Comparison of ENCODE assay signal across 13 mouse cellular contexts in genomic region chr2:137357181-137357738, GRCm38 (mm10).
DNase-seq lines count a peak whose midpoint lies in the region; ATAC-seq lines count a peak whose summit lies in the region.
"Had no signal": no experiment of that assay in that cellular context is flagged by ENCODE, and none has a peak within 500 bp of the region (broad histone marks: within the 10 kb centered on the region; RNA-seq: fewer than 3 reads in every experiment).

No protein-coding gene starts in this region.

- no peak overlapping the region for H3K4me3 ChIP-seq in forebrain, embryonic 14.5 days (ENCODE audit: low read depth, low read length)
- H3K4me3 ChIP-seq in forebrain, embryonic 13.5 days, result no peak overlapping the region
- H3K4me3 ChIP-seq in kidney, embryonic 14.5 days (ENCODE audit: low read length), result no peak overlapping the region
- no peak overlapping the region for H3K4me3 ChIP-seq in heart, embryonic 11.5 days (ENCODE audit: low read depth, low read length)
- peak overlapping the region; percentile 27 for H3K4me3 ChIP-seq in lung, embryonic 16.5 days (ENCODE audit: low read length)
- H3K4me3 ChIP-seq: embryonic facial prominence, embryonic 12.5 days; midbrain, embryonic 12.5 days had no signal

- no peaks in the 10 kb centered on the region for H3K27me3 ChIP-seq in forebrain, embryonic 14.5 days (replicated peaks; ENCODE audit: control insufficient read depth, insufficient read depth, low read length)
- H3K27me3 ChIP-seq in forebrain, embryonic 13.5 days, result no peaks in the 10 kb centered on the region
- no peaks in the 10 kb centered on the region for H3K27me3 ChIP-seq in kidney, embryonic 14.5 days (ENCODE audit: control insufficient read depth, insufficient read depth, low read length)
- no peaks in the 10 kb centered on the region for H3K27me3 ChIP-seq in heart, embryonic 11.5 days (ENCODE audit: control insufficient read depth, insufficient read depth, low read length)
- no peaks in the 10 kb centered on the region for H3K27me3 ChIP-seq in lung, embryonic 16.5 days (ENCODE audit: control insufficient read depth, insufficient read depth, low read depth, low read length)
- H3K27me3 ChIP-seq: embryonic facial prominence, embryonic 12.5 days; midbrain, embryonic 12.5 days had no signal

- no peak overlapping the region for H3K4me2 ChIP-seq in forebrain, embryonic 14.5 days (ENCODE audit: low read length)
- no peak overlapping the region for H3K4me2 ChIP-seq in forebrain, embryonic 13.5 days
- no peak overlapping the region for H3K4me2 ChIP-seq in kidney, embryonic 14.5 days (replicated peaks; ENCODE audit: low read depth, low read length)
- peak overlapping the region; percentile 18; the same call in 1 of the 2 replicates for H3K4me2 ChIP-seq in heart, embryonic 11.5 days
- peak overlapping the region; percentile 45 for H3K4me2 ChIP-seq in lung, embryonic 16.5 days (ENCODE audit: low read depth, low read length)
- H3K4me2 ChIP-seq: embryonic facial prominence, embryonic 12.5 days; midbrain, embryonic 12.5 days had no signal

- H3K27ac ChIP-seq in forebrain, embryonic 14.5 days (ENCODE audit: low read depth, low read length), result no peak overlapping the region
- H3K27ac ChIP-seq in forebrain, embryonic 13.5 days, result no peak overlapping the region
- H3K27ac ChIP-seq in kidney, embryonic 14.5 days (ENCODE audit: low read depth, low read length), result no peak overlapping the region
- H3K27ac ChIP-seq in heart, embryonic 11.5 days (ENCODE audit: low read depth, low read length), result no peak overlapping the region
- H3K27ac ChIP-seq in lung, embryonic 16.5 days (ENCODE audit: low read length), result 0 out of 2 replicates have a peak overlapping the region, but pooled peaks have one; percentile 46
- H3K27ac ChIP-seq: embryonic facial prominence, embryonic 12.5 days; midbrain, embryonic 12.5 days had no signal

- H3K4me1 ChIP-seq in forebrain, embryonic 14.5 days (ENCODE audit: control insufficient read depth, insufficient read depth, low read length), result no peaks in the 10 kb centered on the region
- H3K4me1 ChIP-seq in forebrain, embryonic 13.5 days, result no peaks in the 10 kb centered on the region
- H3K4me1 ChIP-seq in kidney, embryonic 14.5 days (ENCODE audit: control insufficient read depth, insufficient read depth, low read length), result no peaks in the 10 kb centered on the region
- H3K4me1 ChIP-seq in heart, embryonic 11.5 days (ENCODE audit: control insufficient read depth, insufficient read depth, low read length), result no peaks in the 10 kb centered on the region
- peaks cover 6% of the 10 kb centered on the region; the same call in 1 of the 2 replicates for H3K4me1 ChIP-seq in lung, embryonic 16.5 days (replicated peaks; ENCODE audit: control insufficient read depth, insufficient read depth, low read length)
- H3K4me1 ChIP-seq: embryonic facial prominence, embryonic 12.5 days; midbrain, embryonic 12.5 days had no signal

- 72% methylated on average over 13 of the region's 13 CpGs for WGBS in forebrain, embryonic 14.5 days
- WGBS in forebrain, embryonic 13.5 days, result 74% methylated on average over 13 of the region's 13 CpGs
- WGBS in kidney, embryonic 14.5 days, result 59% methylated on average over 13 of the region's 13 CpGs
- WGBS in heart, embryonic 11.5 days (ENCODE audit: insufficient replicate concordance), result 71% methylated on average over 13 of the region's 13 CpGs
- WGBS in lung, embryonic 16.5 days, result 35% methylated on average over 13 of the region's 13 CpGs

- no peak overlapping the region for H3K9ac ChIP-seq in forebrain, embryonic 14.5 days (ENCODE audit: low read length)
- H3K9ac ChIP-seq in forebrain, embryonic 13.5 days, result no peak overlapping the region
- H3K9ac ChIP-seq in kidney, embryonic 14.5 days (ENCODE audit: low read depth, low read length), result no peak overlapping the region
- no peak overlapping the region for H3K9ac ChIP-seq in heart, embryonic 11.5 days (ENCODE audit: low read depth, low read length)
- H3K9ac ChIP-seq in lung, embryonic 16.5 days (ENCODE audit: low read length), result no peak overlapping the region; the same call in 1 of the 2 replicates
- H3K9ac ChIP-seq: embryonic facial prominence, embryonic 12.5 days; midbrain, embryonic 12.5 days had no signal

- H3K36me3 ChIP-seq in forebrain, embryonic 14.5 days (ENCODE audit: control insufficient read depth, insufficient read depth, low read length), result no peaks in the 10 kb centered on the region
- no peaks in the 10 kb centered on the region for H3K36me3 ChIP-seq in forebrain, embryonic 13.5 days (ENCODE audit: poor library complexity, severe bottlenecking)
- H3K36me3 ChIP-seq in kidney, embryonic 14.5 days (ENCODE audit: control insufficient read depth, insufficient read depth, low read length), result no peaks in the 10 kb centered on the region
- no peaks in the 10 kb centered on the region for H3K36me3 ChIP-seq in heart, embryonic 11.5 days (ENCODE audit: control insufficient read depth, insufficient read depth, low read length)
- H3K36me3 ChIP-seq in lung, embryonic 16.5 days (ENCODE audit: control insufficient read depth, insufficient read depth, low read length), result no peaks in the 10 kb centered on the region
- H3K36me3 ChIP-seq: embryonic facial prominence, embryonic 12.5 days; G1E; midbrain, embryonic 12.5 days had no signal

- ATAC-seq in forebrain, embryonic 14.5 days, result no peak
- ATAC-seq in forebrain, embryonic 13.5 days, result no peak
- no peak for ATAC-seq in kidney, embryonic 14.5 days (ENCODE audit: low FRiP score, low TSS enrichment)
- ATAC-seq in heart, embryonic 11.5 days (replicated peaks; ENCODE audit: insufficient number of reproducible peaks, low FRiP score, low TSS enrichment), result no peak
- peak; percentile 57; the same call in 1 of the 2 replicates for ATAC-seq in lung, embryonic 16.5 days (ENCODE audit: low read depth)
- ATAC-seq: inflammation-experienced regulatory T-cells, adult 6 months had no signal

- peak; percentile 31 for DNase-seq in forebrain, embryonic 14.5 days (ENCODE audit: low spot score)
- peak; percentile 10 for DNase-seq in kidney, postnatal 10 days
- DNase-seq in thymus, adult 18-20 months, result no peak
- DNase-seq in B cell, adult 2 months, result no peak
- DNase-seq: cerebellum, adult 11-12 months had no signal

- H3K9me3 ChIP-seq in forebrain, embryonic 14.5 days (replicated peaks; ENCODE audit: control insufficient read depth, low read length), result no peaks in the 10 kb centered on the region
- no peaks in the 10 kb centered on the region for H3K9me3 ChIP-seq in forebrain, embryonic 13.5 days (replicated peaks)
- no peaks in the 10 kb centered on the region for H3K9me3 ChIP-seq in kidney, embryonic 14.5 days (ENCODE audit: control insufficient read depth, low read length)
- no peaks in the 10 kb centered on the region for H3K9me3 ChIP-seq in heart, embryonic 11.5 days (replicated peaks; ENCODE audit: control insufficient read depth, low read length)
- H3K9me3 ChIP-seq in lung, embryonic 16.5 days (ENCODE audit: control insufficient read depth, low read length), result no peaks in the 10 kb centered on the region
- H3K9me3 ChIP-seq: embryonic facial prominence, embryonic 12.5 days; midbrain, embryonic 12.5 days had no signal

Comparison
In these comparisons a context has a peak if more than half of its experiments do, and no peak if none do; other contexts are left out.
1. DNase-seq: peak in forebrain, embryonic 14.5 days (single experiment) and kidney, postnatal 10 days (single experiment); none in thymus, adult 18-20 months (0 of 2) and B cell, adult 2 months (0 of 2).
2. H3K4me2 ChIP-seq: peak in heart, embryonic 11.5 days (single experiment) and lung, embryonic 16.5 days (single experiment); none in forebrain, embryonic 14.5 days (single experiment), forebrain, embryonic 13.5 days (single experiment) and kidney, embryonic 14.5 days (single experiment).